In the genomic region with DNA sequence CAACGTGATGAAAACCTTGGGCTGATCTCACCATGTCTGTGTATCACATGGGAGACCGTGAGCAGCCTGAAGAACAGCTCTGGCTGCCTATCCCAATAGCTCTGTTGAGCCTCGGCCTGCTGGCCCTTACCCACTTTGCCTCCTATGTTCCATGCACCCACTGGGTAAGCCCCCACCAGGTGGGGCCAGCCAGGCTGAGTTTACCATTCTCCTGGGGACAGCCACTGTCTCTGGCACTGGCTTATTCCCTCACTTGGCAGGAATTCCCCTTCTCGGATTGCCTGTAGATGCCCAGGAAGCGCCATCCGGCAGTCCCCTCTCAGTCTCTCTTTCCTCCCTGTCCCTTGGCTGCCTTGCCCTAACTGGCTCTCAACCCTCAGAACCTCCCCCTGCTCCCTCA, we compare ENCODE assay signal across 28 mouse cellular contexts. TPM values are rescaled to one million over a fixed set of nuclear protein-coding genes. Genes with fewer than 3 reads are reported as not detected.
A peak's percentile ranks its signal among the peaks of the same experiment; 100 is the strongest.
DNase-seq lines count a peak whose midpoint lies in the region; ATAC-seq lines count a peak whose summit lies in the region.
"Had no signal": no experiment of that assay in that cellular context is flagged by ENCODE, and none has a peak within 500 bp of the region (broad histone marks: within the 10 kb centered on the region; RNA-seq: fewer than 3 reads in every experiment).

No protein-coding gene starts in this region.

- no peaks in the 10 kb centered on the region for H3K9me3 ChIP-seq in heart, embryonic 12.5 days (replicated peaks)
- H3K9me3 ChIP-seq: G1E; heart, embryonic 15.5 days had no signal

- no peak overlapping the region for H3K9ac ChIP-seq in heart, embryonic 12.5 days
- H3K9ac ChIP-seq: forebrain, postnatal 0 days; heart, embryonic 15.5 days; hindbrain, embryonic 14.5 days had no signal

- WGBS in heart, embryonic 12.5 days: 47% methylated on average over 6 of the region's 6 CpGs

- peaks cover 14% of the 10 kb centered on the region for H3K27me3 ChIP-seq in heart, embryonic 12.5 days (replicated peaks)
- H3K27me3 ChIP-seq: CH12.LX; heart, embryonic 15.5 days; Patski had no signal

- H3K36me3 ChIP-seq in heart, embryonic 12.5 days: no peaks in the 10 kb centered on the region
- H3K36me3 ChIP-seq: heart, embryonic 15.5 days had no signal

- no peak for DNase-seq in heart, postnatal 4 days
- DNase-seq in 3134 (ENCODE audit: extremely low read depth, insufficient read length, low spot score): peak; percentile 57
- peak; percentile 40 for DNase-seq in 3T3-L1 (ENCODE audit: low read depth, low spot score)
- DNase-seq in adrenal gland, adult 2 months: no peak
- DNase-seq in cerebellum, postnatal 10 days: no peak
- DNase-seq: adrenal gland, adult 8-10 months; adrenal gland, postnatal 25 days; B cell, adult 2 months; cerebellum, adult 11-12 months; cerebellum, adult 8-10 months; cerebellum, postnatal 14 days; forebrain, postnatal 0 days; gastrocnemius, adult 2 months; gastrocnemius, postnatal 14 days; heart, adult 18-20 months; heart, postnatal 36 days; kidney, adult 18-20 months had no signal

- H3K27ac ChIP-seq in heart, embryonic 12.5 days (ENCODE audit: poor library complexity, severe bottlenecking): 0 out of 2 replicates have a peak overlapping the region, but pooled peaks have one; percentile 16
- H3K27ac ChIP-seq: gastrocnemius, adult 2 months; heart, embryonic 15.5 days; hindbrain, embryonic 14.5 days; hindbrain, postnatal 0 days had no signal

- H3K4me3 ChIP-seq in heart, embryonic 12.5 days: no peak overlapping the region
- H3K4me3 ChIP-seq: gastrocnemius, adult 2 months; heart, embryonic 15.5 days had no signal

- H3K4me2 ChIP-seq in heart, embryonic 12.5 days: no peak overlapping the region
- H3K4me2 ChIP-seq: heart, embryonic 11.5 days; heart, embryonic 15.5 days; hindbrain, embryonic 14.5 days had no signal

- no peak for ATAC-seq in heart, embryonic 12.5 days (ENCODE audit: insufficient number of reproducible peaks, low FRiP score)
- ATAC-seq: forebrain, embryonic 14.5 days; forebrain, postnatal 0 days; hindbrain, postnatal 0 days; inflammation-experienced regulatory T-cells, adult 6 months; intestine, embryonic 16.5 days; Patski had no signal

- H3K4me1 ChIP-seq in heart, embryonic 12.5 days (replicated peaks): peaks cover 29% of the 10 kb centered on the region

RNA-seq across cellular contexts. Expression of a gene that starts 6.0 kb away (rescaled TPM):
- polyA plus RNA-seq in heart, embryonic 12.5 days (2016; fragmentation: Nextera tagmentation; extraction: Ambion mirVana): 17.0 and 18.7 TPM in 2 replicates
- total RNA-seq in heart, postnatal 4 days (2021): 10 to 100 TPM; 25.7 to 32.4 TPM
- 10 to 100 TPM in 1 of 2 experiments, 1 to 10 TPM in 1; 8.2 to 19.1 TPM for total RNA-seq in adrenal gland, adult 2 months (2021)
- polyA plus RNA-seq in adrenal gland, adult 2 months (2012; rRNA removed): 8.1 and 13.5 TPM in 2 replicates

RNA-seq across cellular contexts. Expression of a gene that starts 56.4 kb away (rescaled TPM):
- polyA plus RNA-seq in heart, embryonic 12.5 days (2016; fragmentation: Nextera tagmentation; extraction: Ambion mirVana): 111 TPM in 2 replicates
- 10 to 100 TPM; 97.9 TPM for total RNA-seq in heart, postnatal 4 days (2021)
- total RNA-seq in adrenal gland, adult 2 months (2021): 100 to 1,000 TPM; 164 to 181 TPM
- polyA plus RNA-seq in adrenal gland, adult 2 months (2012; rRNA removed): 9.9 and 14.4 TPM in 2 replicates

Comparison
In these comparisons a context has a peak if more than half of its experiments do, and no peak if none do; other contexts are left out.
1. DNase-seq: peak in 3134 (single experiment) and 3T3-L1 (single experiment); none in heart, postnatal 4 days (single experiment), adrenal gland, adult 2 months (single experiment) and cerebellum, postnatal 10 days (0 of 2).